Comparison of ENCODE assay signal across 23 mouse cellular contexts in genomic region chr1:136699571-136699970, GRCm38 (mm10).
"Had no signal": no experiment of that assay in that cellular context is flagged by ENCODE, and none has a peak within 500 bp of the region (broad histone marks: within the 10 kb centered on the region; RNA-seq: fewer than 3 reads in every experiment).

No protein-coding gene starts in this region.

- DNase-seq: kidney, adult 11 months; kidney, adult 8-10 months; kidney, postnatal 10 days; kidney, postnatal 4 days; layer of hippocampus, adult 9-11 months; liver; lung, embryonic 14.5 days; right cerebral cortex, postnatal 14 days; right cerebral cortex, postnatal 4 days; thymus, adult 18-20 months; thymus, postnatal 14 days had no signal

- H3K9ac ChIP-seq: kidney, embryonic 15.5 days; limb, embryonic 13.5 days; liver, embryonic 12.5 days; liver, embryonic 15.5 days; lung, embryonic 14.5 days; midbrain, embryonic 12.5 days; midbrain, embryonic 15.5 days; neural tube, embryonic 13.5 days; stomach, embryonic 15.5 days had no signal

- ATAC-seq: liver, embryonic 12.5 days; lung, postnatal 0 days; midbrain, embryonic 15.5 days had no signal

- H3K4me2 ChIP-seq: kidney, embryonic 15.5 days; limb, embryonic 13.5 days; liver, embryonic 12.5 days; liver, embryonic 15.5 days; lung, embryonic 14.5 days; midbrain, embryonic 12.5 days; midbrain, embryonic 15.5 days; neural tube, embryonic 13.5 days; stomach, embryonic 15.5 days had no signal

- H3K27me3 ChIP-seq: kidney, embryonic 15.5 days; limb, embryonic 13.5 days; liver, embryonic 12.5 days; liver, embryonic 15.5 days; midbrain, embryonic 15.5 days; stomach, embryonic 15.5 days had no signal

- H3K36me3 ChIP-seq: kidney, embryonic 15.5 days; limb, embryonic 10.5 days; limb, embryonic 13.5 days; liver, embryonic 12.5 days; liver, embryonic 15.5 days; midbrain, embryonic 12.5 days; midbrain, embryonic 15.5 days; neural tube, embryonic 13.5 days; stomach, embryonic 15.5 days had no signal

- H3K9me3 ChIP-seq: kidney, embryonic 15.5 days; limb, embryonic 10.5 days; limb, embryonic 13.5 days; liver, embryonic 12.5 days; liver, embryonic 15.5 days; midbrain, embryonic 12.5 days; midbrain, embryonic 15.5 days; neural tube, embryonic 13.5 days; stomach, embryonic 15.5 days had no signal

- H3K27ac ChIP-seq: layer of hippocampus, adult 2 months; limb, embryonic 13.5 days; macrophage; midbrain, embryonic 12.5 days; midbrain, embryonic 15.5 days; neural tube, embryonic 13.5 days had no signal

- H3K4me3 ChIP-seq: kidney, embryonic 15.5 days; layer of hippocampus, adult 2 months; limb, embryonic 10.5 days; limb, embryonic 13.5 days; liver, embryonic 12.5 days; liver, embryonic 15.5 days; midbrain, embryonic 12.5 days; midbrain, embryonic 15.5 days; neural tube, embryonic 13.5 days; stomach, embryonic 15.5 days had no signal
